Mouse (Mus musculus): ENCODE measurements around the gene Pm20d1.

GRCm38 (mm10) chr1:131769296-131769695 is 27.9 kb upstream of the Pm20d1 start:
- TF ChIP-seq POLR2A (IDR thresholded peaks at IDR 0.05; ENCODE audit: borderline replicate concordance, extremely low read depth, low read depth, low read length) (no peak), CTCF (IDR thresholded peaks at IDR 0.05; ENCODE audit: insufficient read depth, low read length) (no peak)
